Mouse (Mus musculus) liver, embryonic 14.5 days (tissue): ENCODE measurements around the gene Ptar1. TPM values are rescaled to one million over a fixed set of nuclear protein-coding genes. Genes with fewer than 3 reads are reported as not detected.

Experiments used
- ATAC-seq: fragments of 200-750 bp; cut with Nextera tagmentation; 2 replicates; pipeline ENCODE4 v1.8.0; 2017; ENCODE audit warnings: moderate number of reproducible peaks, mild to moderate bottlenecking, moderate library complexity; ENCODE audit not compliant: insufficient read depth
- DNase-seq, 3 experiments: peaks; one replicate each; pipeline ENCODE4 v3.0.0-alpha.2; 2012 to 2013; ENCODE audit warnings: low read depth in 3 of 3, low spot score in 3 of 3
- H3K27ac ChIP-seq: fragments of 300-500 bp; sonication (generic); 2 replicates; pipeline ENCODE4 v1.5.1; 2014; ENCODE audit warnings: moderate library complexity, mild to moderate bottlenecking, control low read depth, inconsistent platforms
- H3K27me3 ChIP-seq: fragments of 300-500 bp; sonication (generic); 2 replicates; pipeline ENCODE4 v1.6.1; 2014; ENCODE audit warnings: mild to moderate bottlenecking, low read length, moderate library complexity; ENCODE audit not compliant: control insufficient read depth, insufficient read depth
- H3K36me3 ChIP-seq: fragments of 300-500 bp; sonication (generic); replicated peaks from 2 replicates; pipeline ENCODE4 v1.6.1; 2014; ENCODE audit warnings: low read depth; ENCODE audit not compliant: control insufficient read depth, insufficient read depth
- H3K4me1 ChIP-seq, 2 experiments: fragments of 200-500 bp in 1 of 2; fragments of 300-500 bp in 1 of 2; sonication (generic) in 1 of 2; replicated peaks; 2 replicates each; pipeline ENCODE4 v1.6.1; 2012 to 2014; ENCODE audit warnings: antibody characterized with exemption in 1 of 2, inconsistent platforms in 1 of 2, low read length in 1 of 2; ENCODE audit not compliant: control insufficient read depth in 2 of 2, insufficient read depth in 2 of 2
- H3K4me2 ChIP-seq: fragments of 300-500 bp; sonication (generic); 2 replicates; pipeline ENCODE4 v1.6.1; 2014; ENCODE audit warnings: low read depth, mild to moderate bottlenecking, control low read depth, moderate library complexity
- H3K4me3 ChIP-seq, 2 experiments: fragments of 200-500 bp in 1 of 2; fragments of 300-500 bp in 1 of 2; sonication (generic) in 1 of 2; 2 replicates each; pipeline ENCODE4 v1.5.1; 2012 to 2014; ENCODE audit warnings: low read depth in 2 of 2, low read length in 2 of 2, mild to moderate bottlenecking in 2 of 2, control low read depth in 1 of 2, inconsistent platforms in 1 of 2, moderate library complexity in 1 of 2; ENCODE audit not compliant: insufficient read depth in 1 of 2
- H3K9ac ChIP-seq: fragments of 300-500 bp; sonication (generic); replicated peaks from 2 replicates; pipeline ENCODE4 v1.6.1; 2014; ENCODE audit warnings: mild to moderate bottlenecking, control low read depth, moderate library complexity
- H3K9me3 ChIP-seq: fragments of 300-500 bp; sonication (generic); 2 replicates; pipeline ENCODE4 v1.6.1; 2016; ENCODE audit warnings: low read length, mixed read lengths; ENCODE audit not compliant: control insufficient read depth
- CTCF ChIP-seq: IDR thresholded peaks from 2 replicates; pipeline ENCODE4 v1.5.1; 2016; ENCODE audit warnings: antibody characterized with exemption, low read depth, control low read depth
- EP300 ChIP-seq: IDR thresholded peaks from 2 replicates; pipeline ENCODE4 v1.6.1; 2016; ENCODE audit warnings: antibody characterized with exemption, low read depth
- WGBS: fragments of 180-500 bp; shearing (Covaris S2); extraction: QIAGEN DNeasy Blood & Tissue Kit; methylation state at CpG from one replicate; pipeline ENCODE4 v1.1.7; 2014; ENCODE audit not compliant: insufficient replicate concordance; 5-methylcytosine and 5-hydroxymethylcytosine counted together
- polyA plus RNA-seq, 2 experiments: library from polyadenylated mRNA; depleted of rRNA in 1 of 2; stranded (reverse) in 1 of 2; unstranded in 1 of 2; fragments of >200 nt; fragmentation: Nextera tagmentation in 1 of 2; extraction: Ambion mirVana in 1 of 2; gene quantifications; 2 replicates each; pipeline versions ENCODE4 v1.2.1 to v1.2.3; 2012 to 2014

Gene Ptar1
- polyA plus RNA-seq, 2 experiments, result 1.9 to 3.3 TPM

DNA sequence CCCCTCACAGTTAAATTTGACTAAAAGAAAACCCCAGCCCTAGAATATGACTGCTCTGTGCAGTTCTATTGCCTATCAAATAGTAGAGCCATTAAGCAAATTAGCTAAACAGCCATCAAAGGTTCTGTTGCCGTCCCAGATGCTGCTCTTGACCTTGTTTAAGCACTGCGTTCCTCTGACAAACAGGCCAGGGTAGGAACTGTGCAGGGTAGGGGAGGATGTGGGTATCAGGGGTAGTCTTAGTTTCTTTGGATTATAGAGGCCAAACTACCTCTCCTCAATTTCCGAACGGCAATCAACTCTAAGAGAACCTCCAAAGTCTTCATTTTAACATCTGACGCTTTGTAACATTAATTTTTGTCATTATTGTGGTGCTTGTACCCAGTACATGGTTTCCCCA, 34.1 kb upstream of the Ptar1 start:
- WGBS, result 73% methylated on average over 5 of the region's 5 CpGs
- H3K4me2 ChIP-seq, result no peak overlapping the region
- no peak overlapping the region for H3K4me3 ChIP-seq
- no peaks in the 10 kb centered on the region for H3K36me3 ChIP-seq
- no peaks in the 10 kb centered on the region for H3K27me3 ChIP-seq
- no peak overlapping the region for H3K27ac ChIP-seq
- TF ChIP-seq CTCF (no peak), EP300 (no peak)
- DNase-seq, result no peak
- H3K4me1 ChIP-seq, result no peaks in the 10 kb centered on the region
- ATAC-seq, result no peak
- H3K9ac ChIP-seq, result no peak overlapping the region
- no peaks in the 10 kb centered on the region for H3K9me3 ChIP-seq

DNA sequence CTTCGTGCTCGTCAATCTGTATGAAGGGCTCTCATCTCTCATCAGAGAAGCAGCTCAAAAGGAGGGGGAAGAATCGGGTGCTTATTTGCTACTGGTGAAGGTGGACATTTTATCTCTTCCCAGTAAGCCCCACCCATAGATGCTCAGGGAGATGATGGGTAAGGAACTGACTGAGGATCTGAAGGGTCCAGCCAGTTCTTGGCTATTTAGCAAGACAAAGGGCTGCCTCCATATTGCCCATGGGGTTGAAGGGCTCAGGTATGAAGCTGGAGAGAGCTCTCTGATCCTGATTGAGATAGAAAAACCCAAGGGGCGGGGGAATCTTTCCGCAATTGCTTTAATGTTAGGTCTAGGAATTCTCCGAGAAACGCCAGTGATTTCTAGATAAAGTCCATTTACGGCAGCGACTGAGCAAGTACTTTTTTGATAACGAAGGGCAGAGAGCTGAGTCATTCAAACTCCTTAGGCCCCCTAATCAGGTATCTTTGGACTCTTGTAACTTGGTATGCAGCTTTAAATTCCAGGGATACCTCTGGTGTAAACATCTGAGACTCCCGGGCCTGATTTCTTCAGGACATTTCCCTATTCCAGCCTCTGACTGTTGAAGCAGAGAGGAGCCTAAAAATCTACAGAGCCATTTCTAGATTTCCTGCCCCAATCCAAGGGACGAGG, 29.8 kb upstream of the Ptar1 start:
- TF ChIP-seq CTCF (no peak), EP300 (no peak)
- ATAC-seq (no peak), DNase-seq (no peak)
- no peak overlapping the region for H3K27ac ChIP-seq
- no peaks in the 10 kb centered on the region for H3K4me1 ChIP-seq
- H3K27me3 ChIP-seq, result no peaks in the 10 kb centered on the region
- 40% methylated on average over 12 of the region's 12 CpGs for WGBS
- H3K4me2 ChIP-seq, result no peak overlapping the region
- no peak overlapping the region for H3K9ac ChIP-seq
- no peaks in the 10 kb centered on the region for H3K9me3 ChIP-seq
- no peaks in the 10 kb centered on the region for H3K36me3 ChIP-seq
- no peak overlapping the region for H3K4me3 ChIP-seq

- 59% methylated on average over 4 of the region's 4 CpGs for WGBS
- Histone ChIP-seq H3K9me3 (no peaks in the 10 kb centered on the region), H3K4me1 (no peaks in the 10 kb centered on the region), H3K36me3 (no peaks in the 10 kb centered on the region), H3K4me3 (no peak overlapping the region), H3K27me3 (no peaks in the 10 kb centered on the region), H3K4me2 (no peak overlapping the region), H3K27ac (no peak overlapping the region), H3K9ac (no peak overlapping the region)
- no peak for DNase-seq
- TF ChIP-seq CTCF (no peak), EP300 (no peak)
- no peak for ATAC-seq
Measured at GRCm38 (mm10) chr19:23658350-23658749, 28.9 kb upstream of the Ptar1 start.

DNA sequence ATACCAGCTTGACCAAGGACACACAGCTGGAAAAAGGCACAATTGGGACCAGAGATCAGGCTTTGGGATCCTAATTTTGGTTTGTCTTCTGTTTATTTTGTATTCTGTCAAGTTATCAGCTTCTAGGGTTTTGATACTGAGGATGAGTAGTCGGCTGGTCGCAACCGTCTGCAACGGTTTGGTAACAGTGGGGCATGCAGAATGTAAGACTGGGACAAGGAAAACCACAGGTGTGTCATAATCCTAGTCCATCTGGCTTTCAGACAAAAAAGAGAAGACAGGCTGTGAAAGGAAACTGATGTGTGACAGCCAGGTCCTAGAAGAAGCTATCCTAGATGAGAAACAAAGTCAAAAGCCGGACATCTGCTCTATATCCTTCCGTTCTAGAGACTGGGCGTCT, 23.1 kb upstream of the Ptar1 start:
- no peak for DNase-seq
- Histone ChIP-seq H3K4me2 (no peak overlapping the region), H3K4me3 (no peak overlapping the region), H3K27ac (no peak overlapping the region), H3K9me3 (no peaks in the 10 kb centered on the region), H3K36me3 (no peaks in the 10 kb centered on the region), H3K9ac (no peak overlapping the region), H3K4me1 (no peaks in the 10 kb centered on the region), H3K27me3 (no peaks in the 10 kb centered on the region)
- TF ChIP-seq EP300, result no peak
- no peak for TF ChIP-seq CTCF
- WGBS, result 62% methylated on average over 7 of the region's 7 CpGs
- ATAC-seq, result no peak

DNA sequence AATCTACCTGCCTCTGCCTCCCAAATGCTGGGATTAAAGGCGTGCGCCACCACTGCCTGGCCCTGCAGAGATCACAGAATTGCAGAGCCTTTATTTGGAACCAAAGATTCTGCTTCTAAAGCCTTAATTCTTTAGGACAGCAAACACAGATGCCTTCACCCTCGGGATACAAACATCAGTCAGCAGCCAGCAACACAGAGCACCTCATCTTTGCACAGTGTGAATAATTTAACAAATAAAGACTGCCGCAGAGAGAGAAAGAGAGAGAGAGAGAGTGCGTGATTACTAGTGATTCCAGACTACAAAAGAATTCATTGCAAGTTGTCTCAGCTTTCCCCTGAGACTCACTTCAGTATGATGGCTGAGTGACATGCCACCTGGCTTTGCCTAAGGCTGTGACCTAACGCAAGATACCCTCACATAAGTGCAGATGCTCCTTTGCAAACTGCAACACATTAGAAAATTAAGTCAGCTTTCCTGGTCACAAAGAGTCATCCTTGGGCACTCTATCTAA, 19.0 kb upstream of the Ptar1 start:
- no peaks in the 10 kb centered on the region for H3K27me3 ChIP-seq
- WGBS, result 63% methylated on average over 6 of the region's 6 CpGs
- no peaks in the 10 kb centered on the region for H3K36me3 ChIP-seq
- H3K9ac ChIP-seq, result no peak overlapping the region
- H3K4me3 ChIP-seq, result no peak overlapping the region
- H3K27ac ChIP-seq, result no peak overlapping the region
- H3K4me2 ChIP-seq, result no peak overlapping the region
- no peaks in the 10 kb centered on the region for H3K4me1 ChIP-seq
- DNase-seq, result no peak
- no peaks in the 10 kb centered on the region for H3K9me3 ChIP-seq
- no peak for ATAC-seq
- TF ChIP-seq EP300, result no peak
- no peak for TF ChIP-seq CTCF
